Mouse (Mus musculus) NIH3T3 (cell line): ENCODE results near the gene Rmnd5b.
"Not testable (repeated sequence)": the region's sequence is repeated elsewhere in the genome, so short reads cannot be mapped to it uniquely, and the experiment has no call there.

Source experiments
- DNase-seq: peaks from one replicate; pipeline ENCODE4 v3.0.0-alpha.2; 2012; ENCODE audit warnings: low read depth

The Rmnd5b gene

GRCm38 (mm10) chr11:51635525-51636322 is at the start of gene Rmnd5b:
Gene Rmnd5b, minus strand, starts transcription at chr11:51635896.
- DNase-seq = peak; percentile 89

DNA sequence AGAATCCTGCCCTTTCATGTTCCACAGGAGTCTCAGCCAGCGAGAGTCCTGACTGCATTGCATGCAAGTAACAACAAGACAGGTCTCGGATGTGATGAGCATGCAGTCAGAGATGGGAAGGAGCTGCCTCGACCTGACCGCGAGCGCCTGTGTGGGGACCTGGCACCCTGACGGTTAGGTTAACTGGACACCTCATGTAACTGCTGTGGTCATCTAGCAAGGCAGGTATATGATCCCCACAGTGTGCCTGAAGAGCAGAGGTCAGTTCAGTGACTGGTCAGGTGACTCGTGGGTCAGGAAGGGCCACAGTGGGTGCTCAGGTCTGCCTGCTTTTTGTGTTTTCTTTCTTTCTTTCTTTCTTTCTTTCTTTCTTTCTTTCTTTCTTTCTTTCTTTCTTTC is 46.3 kb upstream of the Rmnd5b start:
- DNase-seq = no peak

- DNase-seq = peak; percentile 95
Measured at GRCm38 (mm10) chr11:51681324-51681975, 45.8 kb upstream of the Rmnd5b start.

- DNase-seq = no peak
Measured at GRCm38 (mm10) chr11:51679466-51679865, 43.8 kb upstream of the Rmnd5b start.

- no peak for DNase-seq
Measured at GRCm38 (mm10) chr11:51677737-51678418, 42.2 kb upstream of the Rmnd5b start.

GRCm38 (mm10) chr11:51675386-51675785 is 39.7 kb upstream of the Rmnd5b start:
- no peak for DNase-seq

DNA sequence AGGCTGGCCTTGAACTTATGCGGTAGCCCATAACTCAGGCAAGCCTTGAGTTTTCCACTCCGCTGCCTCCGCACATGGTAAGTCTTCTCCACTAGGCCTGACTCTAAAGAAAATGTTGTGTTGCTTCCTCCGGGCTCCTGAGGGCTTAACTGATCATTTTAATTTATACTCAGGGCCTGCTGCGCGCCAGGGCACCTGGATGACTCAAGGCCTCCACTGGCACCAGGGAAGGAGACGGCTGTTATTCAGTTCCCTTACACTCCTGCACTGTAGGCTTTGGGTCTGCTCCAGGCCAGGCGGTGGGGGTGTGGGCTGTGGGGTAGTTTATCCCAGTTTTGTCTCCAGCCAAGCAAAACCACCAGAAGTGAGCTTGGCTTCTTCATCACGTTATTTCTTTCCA is 37.6 kb upstream of the Rmnd5b start:
- peak; percentile 35 for DNase-seq

DNA sequence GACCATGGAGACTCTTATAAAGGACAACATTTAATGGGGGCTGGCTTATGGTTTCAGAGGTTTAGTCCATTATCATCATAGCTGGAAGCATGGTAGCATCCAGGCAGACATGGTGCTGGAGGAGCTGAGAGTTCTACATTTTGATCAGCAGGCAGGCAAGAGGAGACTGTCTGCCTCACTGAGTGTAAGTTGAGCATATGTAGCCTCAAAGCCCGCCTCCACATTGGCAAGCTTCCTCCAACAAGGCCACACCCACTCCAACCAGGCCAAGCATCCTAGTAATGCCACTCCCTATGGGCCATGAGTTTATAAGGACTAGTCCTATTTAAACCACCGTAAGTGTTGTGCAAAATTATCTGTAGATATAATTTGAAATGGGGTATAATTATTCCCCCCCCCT is 35.7 kb upstream of the Rmnd5b start:
- DNase-seq = peak; percentile 71

GRCm38 (mm10) chr11:51670846-51671245 is 35.1 kb upstream of the Rmnd5b start:
- DNase-seq = no peak

- not testable (repeated sequence) for DNase-seq
Measured at GRCm38 (mm10) chr11:51664747-51665146, 29.1 kb upstream of the Rmnd5b start.

- DNase-seq = no peak
Measured at GRCm38 (mm10) chr11:51662632-51663031, 26.9 kb upstream of the Rmnd5b start.

DNA sequence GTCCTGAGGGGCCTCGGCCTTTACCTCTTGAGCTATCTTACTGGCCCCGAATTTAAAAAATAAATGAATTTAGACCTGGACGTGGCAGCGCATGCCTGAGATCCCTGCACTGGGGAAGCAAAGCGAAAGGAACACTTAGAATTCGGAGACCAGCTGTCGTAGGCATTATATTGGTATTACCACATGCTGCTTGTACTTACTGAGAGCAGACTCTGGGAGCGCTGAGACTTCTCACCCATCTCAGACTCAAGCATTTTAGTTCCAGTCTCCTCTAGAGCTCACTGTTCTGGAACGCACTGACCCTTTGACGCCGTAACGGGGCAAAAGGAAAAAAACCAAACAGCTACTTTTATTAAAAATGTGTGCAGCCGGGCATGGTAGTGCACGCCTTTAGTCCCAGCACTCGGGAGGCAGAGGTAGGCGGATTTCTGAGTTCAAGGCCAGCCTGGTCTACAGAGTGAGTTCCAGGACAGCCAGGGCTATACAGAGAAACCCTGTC is 26.2 kb upstream of the Rmnd5b start:
- no peak for DNase-seq

GRCm38 (mm10) chr11:51658705-51659104 is 23.0 kb upstream of the Rmnd5b start:
- DNase-seq = peak; percentile 64

DNA sequence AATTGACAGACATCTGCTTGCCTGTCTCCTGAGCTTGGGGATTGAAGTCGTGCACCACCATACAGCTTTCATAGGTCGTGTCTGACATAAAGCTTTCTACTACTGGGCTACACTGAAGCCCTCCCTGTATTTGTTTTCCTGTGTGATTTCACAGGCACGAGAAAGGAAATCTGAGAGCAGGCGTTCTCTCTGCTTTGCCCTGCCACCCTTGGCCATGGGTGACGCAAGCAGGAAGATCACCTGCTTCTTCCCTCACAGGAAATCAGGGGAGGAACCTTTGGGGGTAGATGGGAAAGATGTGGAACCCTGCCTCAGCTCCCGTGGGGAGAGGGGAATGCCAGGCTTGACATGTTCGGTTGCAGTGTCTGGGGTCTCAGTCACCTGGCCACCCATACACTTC is 22.6 kb upstream of the Rmnd5b start:
- no peak for DNase-seq

- no peak for DNase-seq
Measured at GRCm38 (mm10) chr11:51656798-51657521, 21.3 kb upstream of the Rmnd5b start.

- DNase-seq = peak; percentile 37
Measured at GRCm38 (mm10) chr11:51654891-51655290, 19.2 kb upstream of the Rmnd5b start.

DNA sequence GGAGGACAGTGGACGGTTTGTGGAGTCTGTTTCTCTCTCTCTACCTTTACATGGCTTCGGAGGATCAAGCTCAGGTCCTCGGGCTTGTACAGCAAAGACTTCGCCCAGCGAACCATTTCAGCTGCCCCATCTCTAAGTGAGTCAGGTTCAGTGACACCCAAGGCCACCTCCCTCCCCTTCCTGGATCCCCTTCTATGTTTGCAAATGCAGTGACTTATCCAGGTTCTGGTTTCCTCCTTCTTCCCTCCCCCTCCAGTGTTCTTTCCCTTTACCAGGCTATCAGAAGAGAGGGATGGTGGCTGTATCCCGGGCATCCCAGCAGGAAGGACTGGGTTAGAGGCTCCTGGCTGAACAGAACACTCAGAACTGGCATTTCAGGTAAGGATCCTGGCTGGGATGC is 18.0 kb upstream of the Rmnd5b start:
- no peak for DNase-seq

- DNase-seq = no peak
Measured at GRCm38 (mm10) chr11:51652889-51653418, 17.3 kb upstream of the Rmnd5b start.

DNA sequence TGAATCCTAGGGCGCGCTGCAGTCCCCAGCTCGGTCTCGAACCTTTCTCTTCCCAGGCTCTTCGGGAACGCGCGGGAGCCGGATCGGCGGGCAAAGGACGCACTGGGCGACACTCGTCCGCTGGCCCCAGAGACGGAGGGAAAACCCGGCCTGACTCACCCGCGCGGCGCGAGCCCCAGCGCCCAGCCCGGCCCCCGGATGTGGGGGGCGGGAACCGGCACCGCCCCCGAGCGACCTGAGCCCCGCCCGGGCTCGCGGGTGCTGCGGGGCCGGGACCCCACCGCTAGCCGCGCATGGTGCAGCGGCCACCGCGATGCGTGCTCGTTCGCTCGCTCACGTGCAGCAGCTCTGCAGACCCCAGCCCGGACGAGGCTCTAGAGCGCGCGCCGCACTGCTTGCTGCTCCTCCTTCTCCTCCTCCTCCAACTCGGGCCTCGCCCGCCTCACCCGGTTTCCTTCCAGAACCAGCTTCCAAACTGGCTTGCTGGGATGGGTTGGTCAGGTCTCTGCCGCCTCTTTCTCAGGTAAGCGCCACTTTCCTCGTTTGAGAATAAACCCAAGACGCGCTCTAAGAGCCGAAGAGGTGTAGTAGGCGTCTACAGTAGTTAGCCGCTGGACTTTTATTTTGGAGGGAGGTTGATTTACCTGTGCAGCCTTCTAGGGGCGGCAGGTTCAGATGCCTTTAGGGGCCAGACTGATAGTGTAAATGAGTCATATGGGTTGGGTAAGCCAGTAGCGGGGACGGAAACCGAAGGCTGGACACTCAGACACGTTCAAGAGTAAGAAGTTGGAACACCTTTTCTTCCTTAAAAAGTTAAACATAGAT is 15.2 kb upstream of the Rmnd5b start, which contains the start of the genes N4bp3 and D930048N14Rik:
TSS of gene N4bp3 (minus strand) at position 152 of the 825 bp plus-strand sequence.
TSS of gene D930048N14Rik (plus strand) at position 264 of the 825 bp plus-strand sequence.
- no peak for DNase-seq

GRCm38 (mm10) chr11:51650261-51650660 is 14.6 kb upstream of the Rmnd5b start:
- no peak for DNase-seq

DNA sequence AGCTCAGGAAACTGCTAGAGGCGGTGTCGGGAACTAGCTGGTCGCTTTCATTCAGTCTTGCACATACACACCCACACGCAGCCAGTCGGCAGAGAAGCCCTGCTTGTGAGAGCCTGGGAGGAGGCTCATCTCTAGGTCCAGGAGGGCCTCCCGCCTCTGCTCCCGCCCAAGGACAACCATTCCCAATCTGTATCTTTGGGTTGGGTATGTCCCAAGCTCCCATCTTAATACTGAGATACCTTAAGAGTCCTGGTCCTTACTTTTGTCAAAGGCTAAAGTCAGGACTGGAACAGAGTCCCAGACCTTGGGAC is 14.1 kb upstream of the Rmnd5b start:
- no peak for DNase-seq
